Mouse (Mus musculus) embryonic stem cell, embryonic (primary cell): ENCODE measurements around the gene Ap1s1.

Experiments
- CTCF ChIA-PET, 4 experiments: fragments of 300-600 bp in 2 of 4; fragments of 350-600 bp in 2 of 4; sonication (Branson Sonifier 250); formaldehyde crosslinking; loops; one replicate each; lab custom pipeline; 2022; ENCODE audit warnings: inconsistent platforms in 2 of 4; lab: Charles Lee
- POLR2A ChIA-PET, 4 experiments: fragments of 300-600 bp in 2 of 4; fragments of 350-600 bp in 2 of 4; sonication (Branson Sonifier 250); formaldehyde crosslinking; loops; one replicate each; lab custom pipeline; 2022; ENCODE audit warnings: antibody characterized with exemption in 4 of 4, inconsistent platforms in 1 of 4; lab: Charles Lee

Gene Ap1s1

DNA sequence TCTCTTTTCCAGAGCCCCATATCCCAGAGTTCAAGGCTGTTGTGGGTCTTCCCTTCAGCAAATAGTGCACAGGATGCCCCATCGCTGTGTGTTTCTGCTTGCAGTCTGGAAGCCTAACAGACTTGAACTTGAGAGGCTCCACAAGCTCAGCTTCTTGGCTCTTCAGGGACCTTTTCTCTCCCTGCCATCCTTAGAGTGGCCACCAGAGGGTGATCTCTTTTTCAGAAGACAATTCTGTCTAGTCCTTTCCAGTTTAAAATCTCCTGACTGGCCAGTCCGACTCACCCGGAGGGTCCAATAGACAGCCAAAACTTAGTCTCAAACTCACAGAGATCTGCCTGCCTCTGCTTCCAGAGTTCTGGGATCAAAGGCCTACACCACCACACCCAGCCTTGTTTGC is 35.9 kb downstream of the Ap1s1 start:
- ChIA-PET POLR2A (interaction anchor here in 2 of 4 experiments (0.9 to 1.4 kb wide), 4 partner anchors 14 to 90 kb away, joined by 3 to 5 read pairs (median 4); no protein-coding TSS in a partner anchor), CTCF (interaction anchor here (0.5 to 2.3 kb wide), 32 partner anchors 9 to 647 kb away, joined by 3 to 10 read pairs (median 3); partner anchors contain the start of genes Ache (in 2 of the 4), Ap1s1 (in 1 of the 4), Pcolce (in 1 of the 4) and Plod3 (in 1 of the 4))

DNA sequence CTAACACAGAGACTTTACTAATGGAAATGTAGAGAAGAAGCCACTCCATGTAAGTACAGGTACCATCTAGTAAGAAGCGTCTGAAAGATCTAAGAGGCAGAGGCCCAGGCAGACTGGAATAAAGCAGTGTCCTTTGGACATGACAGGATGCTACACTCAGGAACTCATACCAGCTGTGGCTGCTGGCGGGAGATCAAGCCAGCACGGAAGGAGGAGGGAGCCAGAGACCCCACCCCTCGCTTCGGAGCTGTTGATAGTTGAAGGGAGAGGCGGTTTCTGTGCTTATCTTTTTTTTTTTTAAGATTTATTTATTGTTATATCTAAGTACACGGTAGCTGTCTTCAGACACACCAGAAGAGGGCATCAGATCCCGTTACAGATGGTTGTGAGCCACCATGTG is 38.7 kb downstream of the Ap1s1 start:
- ChIA-PET CTCF (interaction anchor here (0.6 to 1.3 kb wide), 5 partner anchors 26 to 809 kb away, joined by 3 read pairs; no protein-coding TSS in a partner anchor), POLR2A (interaction anchor here in 2 of 4 experiments (0.9 to 1.4 kb wide), 2 partner anchors 15 to 23 kb away, joined by 3 read pairs; no protein-coding TSS in a partner anchor)

DNA sequence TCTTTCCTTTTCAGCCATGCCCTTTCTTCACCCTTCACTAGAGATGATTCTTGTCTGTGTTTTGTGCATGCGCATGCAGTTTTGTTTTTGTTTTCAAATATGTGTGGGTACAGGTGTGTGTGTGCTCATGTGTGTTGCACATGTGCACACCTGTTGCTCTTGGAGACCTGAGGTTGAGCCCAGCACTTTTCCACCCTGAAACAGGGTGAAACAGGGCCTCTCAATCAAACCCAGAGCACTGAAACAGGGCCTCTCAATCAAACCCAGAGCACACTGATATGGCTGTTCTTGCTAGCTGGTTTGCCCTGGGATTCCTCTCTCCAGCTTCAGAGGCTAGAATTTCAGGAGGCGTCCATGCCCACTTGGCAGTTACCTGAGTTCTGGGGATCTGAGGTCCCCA is 45.3 kb downstream of the Ap1s1 start:
- CTCF ChIA-PET, result interaction anchor here in 3 of 4 experiments (0.5 to 2.0 kb wide), 8 partner anchors 9 to 502 kb away, joined by 3 to 7 read pairs (median 4); partner anchors contain the start of gene Pop7 (in 1 of the 3)

DNA sequence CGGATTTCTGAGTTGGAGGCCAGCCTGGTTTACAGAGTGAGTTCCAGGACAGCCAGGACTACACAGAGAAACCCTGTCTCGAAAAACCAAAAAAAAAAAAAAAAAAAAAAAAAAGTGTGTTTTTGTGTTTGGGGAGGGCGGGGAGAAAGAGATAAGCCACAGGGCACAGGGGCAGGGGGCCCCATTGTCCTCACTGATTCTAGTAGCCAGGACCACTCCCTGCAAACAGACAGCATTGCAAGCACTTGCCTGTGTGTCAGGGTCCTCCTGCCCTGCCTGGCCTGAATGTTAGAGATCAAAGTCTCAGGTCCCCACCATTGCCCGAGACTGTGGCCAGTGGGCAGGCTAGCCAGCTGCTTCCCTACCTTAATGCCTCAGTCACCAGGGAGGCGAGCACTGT is 46.5 kb downstream of the Ap1s1 start:
- POLR2A ChIA-PET, result interaction anchor here in 3 of 4 experiments (0.7 to 1.3 kb wide), 8 partner anchors 8 to 292 kb away, joined by 3 read pairs; partner anchors contain the start of genes Plod3 (in 1 of the 3) and Znhit1 (in 1 of the 3)

More for the DNA sequence above, 45.3 kb downstream of the Ap1s1 start:
- POLR2A ChIA-PET, result interaction anchor here in 3 of 4 experiments (0.6 to 1.6 kb wide), 8 partner anchors 8 to 1065 kb away, joined by 3 to 9 read pairs (median 3); no protein-coding TSS in a partner anchor

DNA sequence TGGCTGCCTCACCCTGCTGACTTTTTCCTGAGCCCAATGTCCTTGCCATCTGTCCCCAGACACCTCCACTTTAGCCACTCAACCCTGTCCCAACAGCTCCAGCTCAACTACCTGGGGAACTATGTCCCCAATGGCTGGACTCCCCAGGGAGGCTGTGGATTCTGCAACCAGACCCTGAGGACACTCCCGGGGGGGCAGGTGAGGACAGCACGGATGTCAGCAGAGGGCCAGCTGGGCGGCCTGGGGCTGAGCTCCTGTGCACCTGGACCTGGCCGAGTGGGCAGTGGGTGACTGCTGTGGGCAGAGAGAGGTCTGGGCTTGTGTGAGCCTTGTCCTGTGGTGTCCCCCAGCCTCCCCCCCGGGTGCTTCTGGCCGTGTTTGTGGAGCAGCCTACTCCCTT is 56.1 kb downstream of the Ap1s1 start:
- ChIA-PET POLR2A (no interaction called here), CTCF (interaction anchor here in 1 of 4 experiments (0.9 kb wide), 1 partner anchor 9 kb away, joined by 3 read pairs; no protein-coding TSS in a partner anchor)

More for the DNA sequence above, 46.5 kb downstream of the Ap1s1 start:
- CTCF ChIA-PET, result interaction anchor here in 3 of 4 experiments (0.6 to 1.3 kb wide), 3 partner anchors 17 to 91 kb away, joined by 3 to 4 read pairs (median 3); partner anchors contain the start of gene Ift22 (in 1 of the 3)

DNA sequence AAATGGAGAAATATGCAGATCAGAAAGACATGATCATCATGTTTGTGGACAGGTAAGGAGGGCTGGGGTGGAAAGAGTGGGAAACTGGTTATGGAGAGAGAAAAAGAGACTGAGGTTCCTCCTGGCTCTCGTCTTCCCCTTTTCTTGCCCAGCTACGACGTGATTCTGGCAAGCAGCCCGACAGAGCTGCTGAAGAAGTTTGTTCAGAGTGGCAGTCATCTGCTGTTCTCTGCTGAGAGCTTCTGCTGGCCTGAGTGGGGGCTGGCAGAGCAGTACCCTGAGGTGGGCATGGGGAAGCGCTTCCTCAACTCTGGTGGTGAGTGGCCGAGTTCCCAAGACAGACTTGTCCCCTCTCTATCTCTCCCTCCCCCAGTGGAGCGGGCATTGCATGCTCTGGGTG is 57.5 kb downstream of the Ap1s1 start:
- ChIA-PET POLR2A (interaction anchor here in 1 of 4 experiments (0.6 to 1.6 kb wide), 2 partner anchors 33 to 35 kb away, joined by 6 to 21 read pairs; partner anchors contain the start of gene Fis1), CTCF (interaction anchor here in 2 of 4 experiments (0.9 to 1.8 kb wide), 2 partner anchors 35 to 52 kb away, joined by 4 read pairs; partner anchors contain the start of gene Fis1 (in 1 of the 2))

DNA sequence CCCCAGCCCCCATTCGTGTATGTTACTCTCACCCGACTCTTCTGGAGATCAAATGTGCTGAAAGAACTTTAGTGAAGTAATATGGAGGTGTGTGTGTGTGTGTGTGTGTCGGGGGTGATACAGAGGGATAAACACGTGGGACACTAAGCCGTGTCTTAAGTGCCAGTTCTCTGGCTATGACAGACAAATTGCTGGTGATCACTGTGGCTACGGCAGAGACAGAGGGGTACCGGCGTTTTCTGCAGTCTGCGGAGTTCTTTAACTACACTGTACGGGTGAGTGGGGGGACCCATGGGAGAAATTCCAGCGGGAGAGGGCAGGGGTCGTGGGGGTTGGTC is 58.0 kb downstream of the Ap1s1 start, which contains the start of gene Znhit1:
TSS of gene Znhit1 (minus strand) at position 88 of the 338 bp plus-strand sequence.
- CTCF ChIA-PET, result interaction anchor here in 3 of 4 experiments (0.7 to 1.8 kb wide), 7 partner anchors 21 to 145 kb away, joined by 3 to 11 read pairs (median 3); partner anchors contain the start of genes Cldn15 (in 1 of the 3) and Fis1 (in 1 of the 3)
- POLR2A ChIA-PET, result interaction anchor here (0.6 to 2.2 kb wide), 24 partner anchors 8 to 320 kb away, joined by 3 to 21 read pairs (median 4); partner anchors contain the start of genes Fis1 (in 2 of the 4), Ap1s1 (in 1 of the 4), Ift22 (in 1 of the 4) and Srrt (in 1 of the 4)

DNA sequence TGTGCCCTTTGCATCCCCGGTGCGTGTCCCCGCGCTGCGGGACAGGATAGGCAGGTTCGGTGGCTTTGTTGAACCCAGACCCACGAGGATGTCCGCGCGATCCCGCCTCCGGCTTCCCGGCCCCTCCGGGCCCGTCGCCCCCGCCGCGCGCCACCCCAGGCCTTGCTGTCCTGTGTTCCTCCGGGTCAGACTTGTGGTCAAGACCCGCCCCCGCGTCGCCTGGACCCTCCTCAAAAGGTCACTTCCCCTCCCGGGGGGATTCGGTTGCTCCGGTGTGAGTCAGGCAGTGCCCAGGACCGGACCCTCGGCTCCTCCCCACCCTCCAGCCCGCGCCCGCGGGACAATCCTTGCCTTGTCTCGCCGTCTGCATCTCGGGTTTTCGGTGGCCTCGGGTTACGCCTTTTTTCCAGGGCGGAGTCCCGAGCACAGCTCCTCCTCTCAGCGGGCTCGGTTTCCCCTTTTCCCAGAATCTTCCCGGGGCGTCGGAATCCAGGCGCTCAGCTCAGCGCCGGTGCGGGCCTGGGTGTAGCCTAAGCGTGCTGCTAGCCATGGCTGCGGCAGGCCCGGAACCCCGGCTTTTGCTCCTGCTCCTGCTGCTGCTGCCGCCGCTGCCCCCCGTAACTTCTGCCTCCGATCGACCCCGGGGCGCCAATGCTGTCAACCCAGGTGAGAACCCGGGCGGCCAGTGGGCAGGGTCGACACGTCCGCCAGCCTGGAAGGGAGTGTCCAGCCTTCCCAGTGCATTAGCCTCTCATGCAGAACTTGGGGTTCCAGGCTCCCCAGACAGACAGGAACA is 58.6 kb downstream of the Ap1s1 start:
- ChIA-PET POLR2A (interaction anchor here (0.5 to 2.2 kb wide), 44 partner anchors 8 to 346 kb away, joined by 3 to 21 read pairs (median 4); partner anchors contain the start of genes Ap1s1 (in 2 of the 4), Fis1 (in 2 of the 4), Cldn15 (in 1 of the 4) and Ift22 (in 1 of the 4)), CTCF (interaction anchor here (0.7 to 1.8 kb wide), 17 partner anchors 17 to 550 kb away, joined by 3 to 11 read pairs (median 3); partner anchors contain the start of genes Cldn15 (in 1 of the 4), Fis1 (in 1 of the 4) and Pop7 (in 1 of the 4))

DNA sequence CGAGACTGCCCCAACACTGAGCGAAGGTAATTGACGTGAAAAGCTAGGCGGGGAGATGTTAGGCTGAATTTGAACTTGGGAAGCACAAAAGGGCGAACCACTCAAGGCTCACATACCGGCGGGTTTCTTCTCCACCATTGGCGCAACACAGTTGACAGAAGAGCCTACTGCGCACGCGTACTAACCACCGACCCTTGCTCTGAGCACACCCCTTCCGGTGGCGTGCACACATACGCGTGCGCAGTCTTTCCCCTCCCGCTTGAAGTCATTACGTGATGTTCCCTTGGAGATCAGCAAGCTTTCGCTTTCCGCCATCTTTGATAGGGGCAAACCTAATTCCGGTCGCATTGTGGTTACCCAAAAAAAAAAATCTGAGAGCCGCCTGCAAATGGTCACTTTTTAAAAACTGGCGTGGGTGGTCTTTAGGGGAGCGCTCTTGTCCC is 59.2 kb downstream of the Ap1s1 start, which contains the start of gene Plod3:
TSS of gene Plod3 (plus strand) at position 325 of the 443 bp plus-strand sequence.
- CTCF ChIA-PET, result interaction anchor here (0.7 to 1.8 kb wide), 15 partner anchors 16 to 549 kb away, joined by 3 to 11 read pairs (median 3); partner anchors contain the start of genes Cldn15 (in 1 of the 4), Fis1 (in 1 of the 4) and Pop7 (in 1 of the 4)
- POLR2A ChIA-PET, result interaction anchor here (0.5 to 2.2 kb wide), 46 partner anchors 8 to 1024 kb away, joined by 3 to 21 read pairs (median 4); partner anchors contain the start of genes Ap1s1 (in 2 of the 4), Fis1 (in 2 of the 4), Cldn15 (in 1 of the 4) and Ift22 (in 1 of the 4)
